Comparison of ENCODE assay signal across 21 mouse cellular contexts in genomic region chr2:168573866-168574265, GRCm38 (mm10). TPM values are rescaled to one million over a fixed set of nuclear protein-coding genes. Genes with fewer than 3 reads are reported as not detected.
DNase-seq lines count a peak whose midpoint lies in the region; ATAC-seq and TF ChIP-seq lines count a peak whose summit lies in the region.
"Had no signal": no experiment of that assay in that cellular context is flagged by ENCODE, and none has a peak within 500 bp of the region (broad histone marks: within the 10 kb centered on the region; RNA-seq: fewer than 3 reads in every experiment).

No protein-coding gene starts in this region.

- no peak for TF ChIP-seq CTCF in stomach, postnatal 0 days (IDR thresholded peaks at IDR 0.05; ENCODE audit: low read depth)

- no peak overlapping the region for H3K9ac ChIP-seq in heart, embryonic 15.5 days
- no peak overlapping the region for H3K9ac ChIP-seq in stomach, embryonic 14.5 days (replicated peaks; ENCODE audit: low read depth, low read length)
- no peak overlapping the region for H3K9ac ChIP-seq in stomach, postnatal 0 days (ENCODE audit: low read length)
- H3K9ac ChIP-seq: hindbrain, embryonic 12.5 days had no signal

- no peak for ATAC-seq in heart, embryonic 15.5 days (replicated peaks; ENCODE audit: insufficient number of reproducible peaks, insufficient read depth, low FRiP score, low read depth)
- ATAC-seq in stomach, embryonic 14.5 days (ENCODE audit: insufficient number of reproducible peaks, insufficient read depth, low FRiP score, low read depth), result no peak
- no peak for ATAC-seq in stomach, postnatal 0 days (ENCODE audit: low FRiP score, low TSS enrichment)
- ATAC-seq in frontal cortex, adult (ENCODE audit: low TSS enrichment), result no peak
- ATAC-seq: forebrain, embryonic 14.5 days; hindbrain, embryonic 16.5 days; inflammation-experienced regulatory T-cells, adult 6 months; intestine, postnatal 0 days had no signal

- H3K4me1 ChIP-seq in heart, embryonic 15.5 days (replicated peaks), result peaks cover 43% of the 10 kb centered on the region
- H3K4me1 ChIP-seq in stomach, embryonic 14.5 days (ENCODE audit: control insufficient read depth, insufficient read depth, low read length), result peaks cover 27% of the 10 kb centered on the region
- H3K4me1 ChIP-seq in stomach, postnatal 0 days (replicated peaks; ENCODE audit: control insufficient read depth, insufficient read depth), result no peaks in the 10 kb centered on the region
- H3K4me1 ChIP-seq in limb, embryonic 10.5 days, result peaks cover 43% of the 10 kb centered on the region

- no peak overlapping the region for H3K4me2 ChIP-seq in heart, embryonic 15.5 days
- H3K4me2 ChIP-seq in stomach, embryonic 14.5 days (replicated peaks; ENCODE audit: low read depth, low read length), result no peak overlapping the region
- no peak overlapping the region for H3K4me2 ChIP-seq in stomach, postnatal 0 days (replicated peaks; ENCODE audit: low read depth)
- H3K4me2 ChIP-seq: hindbrain, embryonic 12.5 days had no signal

- WGBS in heart, embryonic 15.5 days, result 74% methylated on average over 3 of the region's 3 CpGs
- 72% methylated on average over 3 of the region's 3 CpGs for WGBS in stomach, embryonic 14.5 days
- WGBS in stomach, postnatal 0 days, result 75% methylated on average over 3 of the region's 3 CpGs
- 81% methylated on average over 3 of the region's 3 CpGs for WGBS in limb, embryonic 10.5 days

- H3K9me3 ChIP-seq in heart, embryonic 15.5 days (replicated peaks), result no peaks in the 10 kb centered on the region
- H3K9me3 ChIP-seq in stomach, embryonic 14.5 days (ENCODE audit: control insufficient read depth, low read depth, low read length), result no peaks in the 10 kb centered on the region
- no peaks in the 10 kb centered on the region for H3K9me3 ChIP-seq in stomach, postnatal 0 days (ENCODE audit: control insufficient read depth, low read length)
- H3K9me3 ChIP-seq in limb, embryonic 10.5 days (replicated peaks), result no peaks in the 10 kb centered on the region
- H3K9me3 ChIP-seq: hindbrain, embryonic 12.5 days had no signal

- no peaks in the 10 kb centered on the region for H3K27me3 ChIP-seq in heart, embryonic 15.5 days
- H3K27me3 ChIP-seq in stomach, embryonic 14.5 days (ENCODE audit: control insufficient read depth, insufficient read depth, low read length), result no peaks in the 10 kb centered on the region
- H3K27me3 ChIP-seq in stomach, postnatal 0 days (ENCODE audit: control insufficient read depth, insufficient read depth, low read length), result no peaks in the 10 kb centered on the region
- peaks cover 9% of the 10 kb centered on the region for H3K27me3 ChIP-seq in limb, embryonic 10.5 days (ENCODE audit: low read depth, poor library complexity, severe bottlenecking)
- H3K27me3 ChIP-seq: CH12.LX; hindbrain, embryonic 12.5 days had no signal

- H3K4me3 ChIP-seq in heart, embryonic 15.5 days, result no peak overlapping the region
- H3K4me3 ChIP-seq in stomach, embryonic 14.5 days (ENCODE audit: low read depth, low read length), result no peak overlapping the region
- no peak overlapping the region for H3K4me3 ChIP-seq in stomach, postnatal 0 days (ENCODE audit: low read depth, low read length)
- H3K4me3 ChIP-seq in limb, embryonic 10.5 days, result no peak overlapping the region
- H3K4me3 ChIP-seq: embryonic facial prominence, embryonic 10.5 days; hindbrain, embryonic 12.5 days had no signal

- DNase-seq in heart, adult 18-20 months, result no peak
- no peak for DNase-seq in stomach, postnatal 0 days (ENCODE audit: low spot score)
- DNase-seq in limb, embryonic 10.5 days (ENCODE audit: low spot score), result no peak
- no peak for DNase-seq in cerebellum, adult 11 months
- DNase-seq: adrenal gland, adult 2 months; adrenal gland, postnatal 25 days; cerebellum, adult 11-12 months; cerebellum, adult 9-10 months; cerebellum, postnatal 25 days; gastrocnemius, postnatal 36 days; heart, postnatal 4 days had no signal

- TF ChIP-seq EP300 in stomach, postnatal 0 days (optimal IDR thresholded peaks at IDR 0.05), result no peak

- H3K27ac ChIP-seq in heart, embryonic 15.5 days, result 0 out of 2 replicates have a peak overlapping the region, but pooled peaks have one; percentile 59
- 0 out of 2 replicates have a peak overlapping the region, but pooled peaks have one; percentile 15 for H3K27ac ChIP-seq in stomach, embryonic 14.5 days (ENCODE audit: low read length)
- no peak overlapping the region for H3K27ac ChIP-seq in stomach, postnatal 0 days (replicated peaks)
- H3K27ac ChIP-seq in limb, embryonic 10.5 days, result peak overlapping the region; percentile 21; the same call in 1 of the 2 replicates
- H3K27ac ChIP-seq: embryonic facial prominence, embryonic 10.5 days; hindbrain, embryonic 12.5 days had no signal

- H3K36me3 ChIP-seq in heart, embryonic 15.5 days, result peaks cover 15% of the 10 kb centered on the region
- H3K36me3 ChIP-seq in stomach, embryonic 14.5 days (ENCODE audit: control insufficient read depth, insufficient read depth, low read length), result no peaks in the 10 kb centered on the region
- H3K36me3 ChIP-seq in stomach, postnatal 0 days (ENCODE audit: control insufficient read depth, insufficient read depth, low read length), result 0 out of 2 replicates have a peak, but pooled peaks cover 3% of the 10 kb centered on the region
- peaks cover 9% of the 10 kb centered on the region; the same call in 1 of the 2 replicates for H3K36me3 ChIP-seq in limb, embryonic 10.5 days
- H3K36me3 ChIP-seq: embryonic facial prominence, embryonic 10.5 days; hindbrain, embryonic 12.5 days had no signal

RNA-seq across cellular contexts. Expression of gene Nfatc2, which starts 27.6 kb away (rescaled TPM):
- 9.7 and 10.5 TPM in 2 replicates for polyA plus RNA-seq in heart, embryonic 15.5 days (2015; fragmentation: Nextera tagmentation; extraction: Ambion mirVana)
- total RNA-seq in heart, adult 18-20 months (2021), result 10 to 100 TPM in 1 of 2 experiments, 1 to 10 TPM in 1; 8.7 to 10.1 TPM
- 3.0 and 3.5 TPM in 2 replicates for polyA plus RNA-seq in stomach, embryonic 14.5 days (2014; fragmentation: Nextera tagmentation; extraction: Ambion mirVana)
- 2.0 and 2.2 TPM in 2 replicates for polyA plus RNA-seq in stomach, postnatal 0 days (2015; fragmentation: Nextera tagmentation; extraction: Ambion mirVana)
- 1.0 and 3.2 TPM in 2 replicates for polyA plus RNA-seq in limb, embryonic 10.5 days (2016; fragmentation: Nextera tagmentation; extraction: Ambion mirVana)
